Mouse (Mus musculus): ENCODE measurements around the gene Gm19402. TPM values are rescaled to one million over a fixed set of nuclear protein-coding genes. Genes with fewer than 3 reads are reported as not detected.

Gene Gm19402
- polyA plus RNA-seq, 1 experiment from 2014 or later: not detected

GRCm38 (mm10) chr10:77658286-77658994 lies 32.1 kb downstream of the Gm19402 start:
- no peak overlapping the region for H3K27ac ChIP-seq (replicated peaks)
- no peak overlapping the region for H3K4me3 ChIP-seq
- H3K4me1 ChIP-seq: no peaks in the 10 kb centered on the region
- WGBS: 80% methylated on average over 15 of the region's 15 CpGs
- H3K36me3 ChIP-seq: no peaks in the 10 kb centered on the region
- H3K9ac ChIP-seq (replicated peaks): no peak overlapping the region
- H3K4me2 ChIP-seq (replicated peaks): no peak overlapping the region
- H3K27me3 ChIP-seq: no peaks in the 10 kb centered on the region
- ATAC-seq (ENCODE audit: low FRiP score, low read depth): no peak
- H3K9me3 ChIP-seq: no peaks in the 10 kb centered on the region

GRCm38 (mm10) chr10:77652046-77652445 lies 38.5 kb downstream of the Gm19402 start:
- no peaks in the 10 kb centered on the region for H3K27me3 ChIP-seq
- no peaks in the 10 kb centered on the region for H3K9me3 ChIP-seq
- WGBS: 85% methylated on average over 9 of the region's 9 CpGs
- no peak overlapping the region for H3K4me3 ChIP-seq
- 0 out of 2 replicates have a peak, but pooled peaks cover under 1% of the 10 kb centered on the region for H3K36me3 ChIP-seq
- H3K9ac ChIP-seq (replicated peaks): no peak overlapping the region
- H3K27ac ChIP-seq (replicated peaks): no peak overlapping the region
- H3K4me1 ChIP-seq: no peaks in the 10 kb centered on the region
- no peak for ATAC-seq (ENCODE audit: low FRiP score, low read depth)
- H3K4me2 ChIP-seq (replicated peaks): no peak overlapping the region

- Histone ChIP-seq H3K4me3 (no peak overlapping the region), H3K27ac (replicated peaks) (no peak overlapping the region), H3K9ac (replicated peaks) (no peak overlapping the region), H3K4me1 (no peaks in the 10 kb centered on the region), H3K4me2 (replicated peaks) (no peak overlapping the region), H3K36me3 (peaks cover 41% of the 10 kb centered on the region), H3K9me3 (no peaks in the 10 kb centered on the region), H3K27me3 (no peaks in the 10 kb centered on the region)
- WGBS: 90% methylated on average over 8 of the region's 8 CpGs
- ATAC-seq (ENCODE audit: low FRiP score, low read depth): no peak
These were observed 42.7 kb downstream of the Gm19402 start for GRCm38 (mm10) chr10:77647901-77648300.

GRCm38 (mm10) chr10:77647461-77647860 lies 43.1 kb downstream of the Gm19402 start:
- no peak overlapping the region for H3K9ac ChIP-seq (replicated peaks)
- no peak for ATAC-seq (ENCODE audit: low FRiP score, low read depth)
- H3K4me2 ChIP-seq (replicated peaks): no peak overlapping the region
- no peaks in the 10 kb centered on the region for H3K4me1 ChIP-seq
- no peak overlapping the region for H3K4me3 ChIP-seq
- WGBS: 92% methylated on average over 1 of the region's 1 CpGs
- no peak overlapping the region for H3K27ac ChIP-seq (replicated peaks)
- no peaks in the 10 kb centered on the region for H3K27me3 ChIP-seq
- peaks cover 43% of the 10 kb centered on the region for H3K36me3 ChIP-seq
- no peaks in the 10 kb centered on the region for H3K9me3 ChIP-seq

GRCm38 (mm10) chr10:77645571-77645970 lies 45.0 kb downstream of the Gm19402 start:
- Histone ChIP-seq H3K27ac (replicated peaks) (no peak overlapping the region), H3K9ac (replicated peaks) (no peak overlapping the region), H3K4me1 (no peaks in the 10 kb centered on the region), H3K9me3 (no peaks in the 10 kb centered on the region), H3K27me3 (no peaks in the 10 kb centered on the region), H3K4me2 (replicated peaks) (no peak overlapping the region), H3K4me3 (no peak overlapping the region), H3K36me3 (peaks cover 60% of the 10 kb centered on the region)
- WGBS: 95% methylated on average over 5 of the region's 5 CpGs
- no peak for ATAC-seq (ENCODE audit: low FRiP score, low read depth)

- Histone ChIP-seq H3K9me3 (no peaks in the 10 kb centered on the region), H3K9ac (replicated peaks) (no peak overlapping the region), H3K4me3 (no peak overlapping the region), H3K36me3 (peaks cover 76% of the 10 kb centered on the region), H3K4me2 (replicated peaks) (no peak overlapping the region), H3K4me1 (peaks cover 5% of the 10 kb centered on the region), H3K27me3 (no peaks in the 10 kb centered on the region), H3K27ac (replicated peaks) (no peak overlapping the region)
- no peak for ATAC-seq (ENCODE audit: low FRiP score, low read depth)
- 89% methylated on average over 7 of the region's 7 CpGs for WGBS
These were observed 47.4 kb downstream of the Gm19402 start for GRCm38 (mm10) chr10:77643160-77643559.

MicroRNA genes within 50 kb of the gene (microRNA counts, 519-probe panel; counts per million panel counts)
- microRNA mmu-miR-1930: not detected

Small RNA genes lying within 50 kb of the gene (microRNA-seq; reads per million reads assigned to microRNA genes)
- gene Mir1930: 24.1 reads per million, percentile 35 among the genes with 10 or more reads in this experiment

Other genes with a start within 250 kb of the Gm19402 start
- gene Fam207a, start 175.0 kb downstream of the Gm19402 start, polyA plus RNA-seq (2016; fragmentation: Nextera tagmentation; extraction: Ambion mirVana): 46.4 and 46.5 TPM in 2 replicates
- 0.81 and 0.98 TPM in 2 replicates for gene Itgb2, start 160.5 kb downstream of the Gm19402 start, polyA plus RNA-seq (2016; fragmentation: Nextera tagmentation; extraction: Ambion mirVana)
- 62.4 and 69.4 TPM in 2 replicates for gene Pttg1ip, start 109.0 kb downstream of the Gm19402 start, polyA plus RNA-seq (2016; fragmentation: Nextera tagmentation; extraction: Ambion mirVana)
- gene Sumo3, start 84.7 kb downstream of the Gm19402 start, polyA plus RNA-seq (2016; fragmentation: Nextera tagmentation; extraction: Ambion mirVana): 304 and 325 TPM in 2 replicates
- gene Gm49325, start 84.6 kb downstream of the Gm19402 start, polyA plus RNA-seq (2016; fragmentation: Nextera tagmentation; extraction: Ambion mirVana): 7.7 and 19.3 TPM in 2 replicates
- gene Ube2g2, start 68.5 kb downstream of the Gm19402 start, polyA plus RNA-seq (2016; fragmentation: Nextera tagmentation; extraction: Ambion mirVana): 83.6 and 84.2 TPM in 2 replicates
- 1.2 and 1.4 TPM in 2 replicates for gene Tspear, start 4.2 kb downstream of the Gm19402 start, polyA plus RNA-seq (2016; fragmentation: Nextera tagmentation; extraction: Ambion mirVana)
- gene Gm9508, start 6.5 kb upstream of the Gm19402 start, polyA plus RNA-seq (2016; fragmentation: Nextera tagmentation; extraction: Ambion mirVana): not detected in 2 replicates
- gene Gm10272, start 15.9 kb upstream of the Gm19402 start, polyA plus RNA-seq (2016; fragmentation: Nextera tagmentation; extraction: Ambion mirVana): not detected in 2 replicates
- gene Gm10024, start 20.7 kb upstream of the Gm19402 start, polyA plus RNA-seq (2016; fragmentation: Nextera tagmentation; extraction: Ambion mirVana): not detected in 2 replicates
- not detected in 2 replicates for gene Gm10142, start 25.1 kb upstream of the Gm19402 start, polyA plus RNA-seq (2016; fragmentation: Nextera tagmentation; extraction: Ambion mirVana)
- not detected in 2 replicates for gene Krtap12-1, start 29.8 kb upstream of the Gm19402 start, polyA plus RNA-seq (2016; fragmentation: Nextera tagmentation; extraction: Ambion mirVana)
- gene Gm10100, start 35.7 kb upstream of the Gm19402 start, polyA plus RNA-seq (2016; fragmentation: Nextera tagmentation; extraction: Ambion mirVana): not detected in 2 replicates
- gene Gm18596, start 51.9 kb upstream of the Gm19402 start, polyA plus RNA-seq (2016; fragmentation: Nextera tagmentation; extraction: Ambion mirVana): not detected in 2 replicates
- gene Gm9736, start 60.6 kb upstream of the Gm19402 start, polyA plus RNA-seq (2016; fragmentation: Nextera tagmentation; extraction: Ambion mirVana): not detected in 2 replicates
- gene Gm3233, start 68.9 kb upstream of the Gm19402 start, polyA plus RNA-seq (2016; fragmentation: Nextera tagmentation; extraction: Ambion mirVana): not detected in 2 replicates
- gene Gm3238, start 80.6 kb upstream of the Gm19402 start, polyA plus RNA-seq (2016; fragmentation: Nextera tagmentation; extraction: Ambion mirVana): not detected in 2 replicates
- not detected in 2 replicates for gene Gm7138, start 86.2 kb upstream of the Gm19402 start, polyA plus RNA-seq (2016; fragmentation: Nextera tagmentation; extraction: Ambion mirVana)
- not detected in 2 replicates for gene Gm3250, start 91.8 kb upstream of the Gm19402 start, polyA plus RNA-seq (2016; fragmentation: Nextera tagmentation; extraction: Ambion mirVana)
- not detected in 2 replicates for gene Gm7137, start 97.4 kb upstream of the Gm19402 start, polyA plus RNA-seq (2016; fragmentation: Nextera tagmentation; extraction: Ambion mirVana)
- gene Gm9639, start 104.3 kb upstream of the Gm19402 start, polyA plus RNA-seq (2016; fragmentation: Nextera tagmentation; extraction: Ambion mirVana): not detected in 2 replicates
- gene Gm19668, start 108.4 kb upstream of the Gm19402 start, polyA plus RNA-seq (2016; fragmentation: Nextera tagmentation; extraction: Ambion mirVana): not detected in 2 replicates
- gene Gm9507, start 121.1 kb upstream of the Gm19402 start, polyA plus RNA-seq (2016; fragmentation: Nextera tagmentation; extraction: Ambion mirVana): not detected in 2 replicates
- not detected in 2 replicates for gene Gm2696, start 123.9 kb upstream of the Gm19402 start, polyA plus RNA-seq (2016; fragmentation: Nextera tagmentation; extraction: Ambion mirVana)
- gene Krtap10-4, start 136.3 kb upstream of the Gm19402 start, polyA plus RNA-seq (2016; fragmentation: Nextera tagmentation; extraction: Ambion mirVana): not detected in 2 replicates
- gene Krtap10-10, start 145.2 kb upstream of the Gm19402 start, polyA plus RNA-seq (2016; fragmentation: Nextera tagmentation; extraction: Ambion mirVana): not detected in 2 replicates
- gene Gm36176, start 156.0 kb upstream of the Gm19402 start, polyA plus RNA-seq (2016; fragmentation: Nextera tagmentation; extraction: Ambion mirVana): not detected in 2 replicates
- not detected in 2 replicates for gene Gm10318, start 162.1 kb upstream of the Gm19402 start, polyA plus RNA-seq (2016; fragmentation: Nextera tagmentation; extraction: Ambion mirVana)
- gene Gm3285, start 171.2 kb upstream of the Gm19402 start, polyA plus RNA-seq (2016; fragmentation: Nextera tagmentation; extraction: Ambion mirVana): not detected in 2 replicates
- 5.3 and 5.6 TPM in 2 replicates for gene Lrrc3, start 211.8 kb upstream of the Gm19402 start, polyA plus RNA-seq (2016; fragmentation: Nextera tagmentation; extraction: Ambion mirVana)

Data from midbrain, embryonic 12.5 days (tissue).